Mouse (Mus musculus): ENCODE measurements around the gene Dab2ip. TPM values are rescaled to one million over a fixed set of nuclear protein-coding genes. Genes with fewer than 3 reads are reported as not detected.

The Dab2ip gene
- total and polyA plus RNA-seq, 2 experiments from 2014 or later = 23.9 to 57.7 TPM

GRCm38 (mm10) chr2:35693037-35693436 lies 135.0 kb downstream of the Dab2ip start:
- Histone ChIP-seq H3K9ac (replicated peaks; ENCODE audit: low read depth, low read length) (peak overlapping the region; percentile 40), H3K4me1 (ENCODE audit: control insufficient read depth, insufficient read depth) (peaks cover 92% of the 10 kb centered on the region), H3K27me3 (ENCODE audit: control insufficient read depth, insufficient read depth, low read length) (no peaks in the 10 kb centered on the region), H3K4me3 (ENCODE audit: low read depth, low read length) (peak overlapping the region; percentile 29; the same call in 1 of the 2 replicates), H3K36me3 (replicated peaks; ENCODE audit: control insufficient read depth, insufficient read depth, low read length) (no peaks in the 10 kb centered on the region), H3K4me2 (ENCODE audit: low read depth, low read length) (peak overlapping the region; percentile 56), H3K27ac (ENCODE audit: low read depth) (peak overlapping the region; percentile 71; the same call in 1 of the 2 replicates), H3K9me3 (replicated peaks; ENCODE audit: control insufficient read depth, low read length) (no peaks in the 10 kb centered on the region)
- DNase-seq (ENCODE audit: low spot score) (no peak), ATAC-seq (ENCODE audit: insufficient read depth, low read depth) (no peak)
- WGBS = 50% methylated on average over 7 of the region's 7 CpGs
- TF ChIP-seq EP300 (IDR thresholded peaks at IDR 0.05; ENCODE audit: low read depth) (no peak), CTCF (IDR thresholded peaks at IDR 0.05; ENCODE audit: low read depth) (no peak)

- no peak for TF ChIP-seq EP300 (IDR thresholded peaks at IDR 0.05; ENCODE audit: low read depth)
- no peak for TF ChIP-seq CTCF (IDR thresholded peaks at IDR 0.05; ENCODE audit: low read depth)
- ATAC-seq (ENCODE audit: insufficient read depth, low read depth) (no peak), DNase-seq (ENCODE audit: low spot score) (no peak)
- Histone ChIP-seq H3K27ac (ENCODE audit: low read depth) (0 out of 2 replicates have a peak overlapping the region, but pooled peaks have one; percentile 31), H3K27me3 (ENCODE audit: control insufficient read depth, insufficient read depth, low read length) (no peaks in the 10 kb centered on the region), H3K4me1 (ENCODE audit: control insufficient read depth, insufficient read depth) (peaks cover 92% of the 10 kb centered on the region), H3K36me3 (replicated peaks; ENCODE audit: control insufficient read depth, insufficient read depth, low read length) (no peaks in the 10 kb centered on the region), H3K9me3 (replicated peaks; ENCODE audit: control insufficient read depth, low read length) (no peaks in the 10 kb centered on the region), H3K9ac (replicated peaks; ENCODE audit: low read depth, low read length) (no peak overlapping the region), H3K4me3 (ENCODE audit: low read depth, low read length) (no peak overlapping the region), H3K4me2 (ENCODE audit: low read depth, low read length) (no peak overlapping the region)
- WGBS = 26% methylated on average over 2 of the region's 2 CpGs
These were observed 136.0 kb downstream of the Dab2ip start for GRCm38 (mm10) chr2:35694111-35694510.

GRCm38 (mm10) chr2:35696193-35696541 lies 138.1 kb downstream of the Dab2ip start:
- H3K9me3 ChIP-seq (replicated peaks; ENCODE audit: control insufficient read depth, low read length) = no peaks in the 10 kb centered on the region
- DNase-seq (ENCODE audit: low spot score) = peak; percentile 77
- H3K9ac ChIP-seq (replicated peaks; ENCODE audit: low read depth, low read length) = peak overlapping the region; percentile 14; the same call in 1 of the 2 replicates

GRCm38 (mm10) chr2:35696542-35697391 lies 138.7 kb downstream of the Dab2ip start:
- DNase-seq (ENCODE audit: low spot score) (no peak), ATAC-seq (ENCODE audit: insufficient read depth, low read depth) (peak; percentile 27; the same call in 1 of the 2 replicates)
- Histone ChIP-seq H3K27me3 (ENCODE audit: control insufficient read depth, insufficient read depth, low read length) (no peaks in the 10 kb centered on the region), H3K9ac (replicated peaks; ENCODE audit: low read depth, low read length) (0 out of 2 replicates have a peak overlapping the region, but pooled peaks have one; percentile 1), H3K36me3 (replicated peaks; ENCODE audit: control insufficient read depth, insufficient read depth, low read length) (no peaks in the 10 kb centered on the region), H3K4me1 (ENCODE audit: control insufficient read depth, insufficient read depth) (peaks cover 79% of the 10 kb centered on the region), H3K9me3 (replicated peaks; ENCODE audit: control insufficient read depth, low read length) (no peaks in the 10 kb centered on the region), H3K4me2 (ENCODE audit: low read depth, low read length) (peak overlapping the region; percentile 43), H3K4me3 (ENCODE audit: low read depth, low read length) (peak overlapping the region; percentile 10; the same call in 1 of the 2 replicates), H3K27ac (ENCODE audit: low read depth) (peak overlapping the region; percentile 83)
- TF ChIP-seq CTCF (IDR thresholded peaks at IDR 0.05; ENCODE audit: low read depth) = no peak
- WGBS = 23% methylated on average over 3 of the region's 3 CpGs

More at GRCm38 (mm10) chr2:35696193-35696541, 138.1 kb downstream of the Dab2ip start:
- no peak for TF ChIP-seq CTCF (IDR thresholded peaks at IDR 0.05; ENCODE audit: low read depth)
- TF ChIP-seq EP300 (IDR thresholded peaks at IDR 0.05; ENCODE audit: low read depth) = no peak
- Histone ChIP-seq H3K36me3 (replicated peaks; ENCODE audit: control insufficient read depth, insufficient read depth, low read length) (no peaks in the 10 kb centered on the region), H3K4me2 (ENCODE audit: low read depth, low read length) (peak overlapping the region; percentile 43), H3K4me3 (ENCODE audit: low read depth, low read length) (no peak overlapping the region; the same call in 1 of the 2 replicates), H3K27me3 (ENCODE audit: control insufficient read depth, insufficient read depth, low read length) (no peaks in the 10 kb centered on the region), H3K4me1 (ENCODE audit: control insufficient read depth, insufficient read depth) (peaks cover 80% of the 10 kb centered on the region), H3K27ac (ENCODE audit: low read depth) (peak overlapping the region; percentile 83)
- ATAC-seq (ENCODE audit: insufficient read depth, low read depth) = no peak
- 30% methylated on average over 7 of the region's 7 CpGs for WGBS

GRCm38 (mm10) chr2:35697768-35698167 lies 139.7 kb downstream of the Dab2ip start:
- H3K36me3 ChIP-seq (replicated peaks; ENCODE audit: control insufficient read depth, insufficient read depth, low read length) = no peaks in the 10 kb centered on the region
- ATAC-seq (ENCODE audit: insufficient read depth, low read depth) = no peak
- no peaks in the 10 kb centered on the region for H3K27me3 ChIP-seq (ENCODE audit: control insufficient read depth, insufficient read depth, low read length)
- H3K4me1 ChIP-seq (ENCODE audit: control insufficient read depth, insufficient read depth) = peaks cover 79% of the 10 kb centered on the region
- TF ChIP-seq CTCF (IDR thresholded peaks at IDR 0.05; ENCODE audit: low read depth) (no peak), EP300 (IDR thresholded peaks at IDR 0.05; ENCODE audit: low read depth) (no peak)
- 0 out of 2 replicates have a peak overlapping the region, but pooled peaks have one; percentile 12 for H3K27ac ChIP-seq (ENCODE audit: low read depth)
- no peak overlapping the region for H3K9ac ChIP-seq (replicated peaks; ENCODE audit: low read depth, low read length)
- H3K9me3 ChIP-seq (replicated peaks; ENCODE audit: control insufficient read depth, low read length) = no peaks in the 10 kb centered on the region
- WGBS = 66% methylated on average over 3 of the region's 3 CpGs
- no peak overlapping the region for H3K4me2 ChIP-seq (ENCODE audit: low read depth, low read length)
- no peak for DNase-seq (ENCODE audit: low spot score)
- no peak overlapping the region for H3K4me3 ChIP-seq (ENCODE audit: low read depth, low read length)
